Mouse (Mus musculus) liver, adult 2 months (tissue): ENCODE data around the gene Cyb5rl. TPM values are rescaled to one million over a fixed set of nuclear protein-coding genes. Genes with fewer than 3 reads are reported as not detected.
A peak's percentile ranks its signal among the peaks of the same experiment; 100 is the strongest.

Experiments used
- DNase-seq: peaks from one replicate; pipeline ENCODE4 v3.0.0-alpha.2; 2011; ENCODE audit warnings: low read depth, low spot score; ENCODE audit errors: extremely low read depth
- H3K27ac ChIP-seq: fragments of 200-500 bp; replicated peaks from 2 replicates; pipeline ENCODE4 v1.5.1; 2012; ENCODE audit warnings: low read depth, mild to moderate bottlenecking, control low read depth, inconsistent platforms, low read length; ENCODE audit not compliant: insufficient read depth
- H3K27me3 ChIP-seq: fragments of 200-500 bp; 2 replicates; pipeline ENCODE4 v1.6.1; 2012; ENCODE audit warnings: mild to moderate bottlenecking, moderate library complexity, low read length, inconsistent platforms; ENCODE audit not compliant: control insufficient read depth, insufficient read depth
- H3K36me3 ChIP-seq: fragments of 200-500 bp; 2 replicates; pipeline ENCODE4 v1.6.1; 2012; ENCODE audit warnings: low read length, inconsistent platforms; ENCODE audit not compliant: control insufficient read depth, insufficient read depth
- H3K4me1 ChIP-seq: fragments of 200-500 bp; 2 replicates; pipeline ENCODE4 v1.6.1; 2011; ENCODE audit warnings: low read length; ENCODE audit not compliant: control insufficient read depth, insufficient read depth
- H3K4me3 ChIP-seq: fragments of 200-500 bp; 2 replicates; pipeline ENCODE4 v1.5.1; 2011; ENCODE audit warnings: low read depth, mild to moderate bottlenecking, control low read depth, low read length, moderate library complexity; ENCODE audit not compliant: insufficient read depth
- H3K79me2 ChIP-seq: fragments of 200-500 bp; 2 replicates; pipeline ENCODE4 v1.6.1; 2012; ENCODE audit warnings: inconsistent platforms, mild to moderate bottlenecking, low read length, moderate library complexity; ENCODE audit not compliant: control insufficient read depth, insufficient read depth
- H3K9ac ChIP-seq: fragments of 200-500 bp; 2 replicates; pipeline ENCODE4 v1.6.1; 2012; ENCODE audit warnings: low read depth, mild to moderate bottlenecking, control low read depth, inconsistent platforms, low read length
- CTCF ChIP-seq: fragments of 200-500 bp; IDR thresholded peaks from 2 replicates; pipeline ENCODE4 v1.5.1; 2011; ENCODE audit warnings: low read depth, low read length, control low read depth
- POLR2A ChIP-seq: fragments of 200-500 bp; IDR thresholded peaks from 2 replicates; pipeline ENCODE4 v1.6.1; 2011; ENCODE audit warnings: low read length, control low read depth; ENCODE audit not compliant: insufficient read depth; ENCODE audit errors: extremely low read depth
- WGBS: fragments of 180-500 bp; shearing (Covaris S2); methylation state at CpG from one replicate; pipeline ENCODE4 v1.1.7; 2018; 5-methylcytosine and 5-hydroxymethylcytosine counted together
- polyA plus RNA-seq: library from polyadenylated mRNA; depleted of rRNA; stranded (reverse); fragments of >200 nt; gene quantifications from 2 replicates; pipeline ENCODE4 v1.2.3, GENCODE M21; 2012
- total RNA-seq: library from RNA; depleted of rRNA; stranded (reverse); fragments of >200 nt; gene quantifications from 2 replicates; pipeline ENCODE4 v1.2.3, GENCODE M21; 2014

Gene Cyb5rl
- total and polyA plus RNA-seq, 2 experiments, result 9.8 to 11.0 TPM

GRCm38 (mm10) chr4:107117741-107118385, 51.1 kb downstream of the Cyb5rl start:
- no peak overlapping the region for H3K4me3 ChIP-seq
- H3K27ac ChIP-seq, result no peak overlapping the region
- WGBS, result 47% methylated on average over 2 of the region's 2 CpGs
- TF ChIP-seq POLR2A (no peak), CTCF (no peak)
- H3K79me2 ChIP-seq, result no peaks in the 10 kb centered on the region
- H3K27me3 ChIP-seq, result no peaks in the 10 kb centered on the region
- peaks cover 8% of the 10 kb centered on the region for H3K4me1 ChIP-seq
- H3K9ac ChIP-seq, result no peak overlapping the region
- no peaks in the 10 kb centered on the region for H3K36me3 ChIP-seq
- peak; percentile 15 for DNase-seq

DNA sequence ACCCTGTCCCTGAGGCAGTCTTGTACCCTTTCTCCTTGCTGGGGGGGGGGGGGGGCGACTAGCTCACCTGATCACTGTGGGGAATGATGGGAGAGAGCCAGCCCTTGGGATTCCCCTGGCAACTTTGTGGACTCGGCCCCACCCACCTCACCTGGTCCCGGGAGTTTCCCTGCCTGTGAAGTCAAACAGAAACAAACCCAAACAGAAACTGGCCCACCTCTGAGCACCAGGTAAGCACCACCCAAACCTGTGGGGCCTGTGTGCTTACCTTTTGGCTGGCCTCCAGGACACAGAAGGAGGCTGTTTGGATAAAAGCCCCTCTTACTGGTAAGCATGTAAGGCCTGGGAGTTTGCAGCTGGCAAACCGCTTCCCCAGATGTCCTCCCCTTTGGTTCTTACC, 52.3 kb downstream of the Cyb5rl start:
- WGBS, result 75% methylated on average over 4 of the region's 4 CpGs

GRCm38 (mm10) chr4:107120676-107121075, 53.9 kb downstream of the Cyb5rl start:
- Histone ChIP-seq H3K36me3 (no peaks in the 10 kb centered on the region), H3K27me3 (no peaks in the 10 kb centered on the region), H3K79me2 (no peaks in the 10 kb centered on the region), H3K4me1 (peaks cover 8% of the 10 kb centered on the region), H3K27ac (no peak overlapping the region), H3K9ac (no peak overlapping the region), H3K4me3 (no peak overlapping the region)
- no peak for TF ChIP-seq POLR2A
- no peak for TF ChIP-seq CTCF
- WGBS, result 90% methylated on average over 6 of the region's 6 CpGs
- no peak for DNase-seq

More for the DNA sequence above, 52.3 kb downstream of the Cyb5rl start:
- H3K27me3 ChIP-seq, result no peaks in the 10 kb centered on the region
- no peaks in the 10 kb centered on the region for H3K36me3 ChIP-seq
- no peaks in the 10 kb centered on the region for H3K79me2 ChIP-seq
- H3K4me3 ChIP-seq, result no peak overlapping the region
- H3K4me1 ChIP-seq, result peaks cover 8% of the 10 kb centered on the region
- TF ChIP-seq POLR2A, result no peak
- H3K27ac ChIP-seq, result no peak overlapping the region
- DNase-seq, result no peak
- H3K9ac ChIP-seq, result no peak overlapping the region

DNA sequence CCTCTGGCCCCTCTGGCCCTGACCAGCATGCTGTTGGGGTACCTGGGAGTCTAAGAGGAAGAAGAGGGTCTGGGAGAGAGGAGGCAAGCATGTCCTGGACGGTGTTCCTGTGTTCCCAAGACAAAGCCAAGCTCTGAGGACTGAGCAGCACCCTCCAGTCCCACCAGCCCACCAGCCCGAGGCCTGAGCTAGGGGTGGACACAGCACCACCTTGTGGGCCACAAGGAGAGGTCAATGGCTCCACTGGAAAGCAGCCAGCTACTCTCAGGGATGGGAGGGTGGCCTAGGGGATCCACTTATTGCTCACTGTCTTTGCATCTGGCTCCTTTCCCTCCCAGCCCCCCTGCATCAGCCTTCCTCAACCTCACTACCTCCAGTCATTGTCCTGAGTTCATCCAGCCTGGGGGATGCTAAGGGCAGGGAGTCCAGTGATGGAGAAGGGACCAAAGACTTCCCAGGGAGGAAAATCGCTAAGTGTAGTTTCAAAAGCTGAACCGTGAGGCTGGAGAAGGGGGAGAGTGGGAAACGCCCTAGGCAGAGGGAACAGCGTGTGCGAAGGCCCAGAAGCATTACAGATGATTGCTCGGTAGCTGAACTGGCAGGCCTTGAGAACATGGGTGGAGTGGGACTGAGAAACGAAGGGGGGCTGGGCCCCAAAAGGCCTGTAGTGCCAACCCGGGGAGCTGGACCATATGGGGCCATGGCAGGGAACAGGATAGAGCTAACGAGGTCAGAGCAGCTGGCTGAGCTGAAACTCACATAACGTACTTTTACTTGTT, 54.6 kb downstream of the Cyb5rl start:
- H3K4me1 ChIP-seq, result peaks cover 8% of the 10 kb centered on the region
- H3K9ac ChIP-seq, result no peak overlapping the region
- H3K4me3 ChIP-seq, result no peak overlapping the region
- DNase-seq, result no peak
- no peak overlapping the region for H3K27ac ChIP-seq
- no peaks in the 10 kb centered on the region for H3K36me3 ChIP-seq
- TF ChIP-seq CTCF (peak; percentile 56), POLR2A (no peak)
- no peaks in the 10 kb centered on the region for H3K79me2 ChIP-seq
- no peaks in the 10 kb centered on the region for H3K27me3 ChIP-seq
- WGBS, result 86% methylated on average over 12 of the region's 12 CpGs

DNA sequence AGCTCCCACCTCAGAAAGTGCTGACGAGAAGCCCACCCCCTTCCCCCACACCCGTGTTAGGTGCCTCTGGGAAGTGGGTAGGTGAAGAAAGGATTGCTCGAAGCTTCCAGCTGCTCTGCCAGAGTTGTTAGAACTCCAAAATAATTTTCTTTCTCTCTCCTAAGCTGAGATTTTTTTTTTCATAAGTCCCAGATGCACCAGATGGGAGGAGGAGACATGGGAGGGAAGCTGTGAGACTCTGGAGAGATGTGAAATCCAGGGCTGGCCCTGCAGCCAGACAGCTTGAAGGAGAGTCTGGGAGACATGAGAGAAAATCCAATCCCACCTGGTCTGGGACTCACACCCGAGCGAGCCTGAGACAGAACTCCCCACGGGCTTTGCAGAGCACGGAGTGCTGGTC, 57.6 kb downstream of the Cyb5rl start:
- Histone ChIP-seq H3K36me3 (no peaks in the 10 kb centered on the region), H3K4me3 (no peak overlapping the region), H3K79me2 (no peaks in the 10 kb centered on the region), H3K27ac (no peak overlapping the region), H3K4me1 (0 out of 2 replicates have a peak, but pooled peaks cover under 1% of the 10 kb centered on the region), H3K27me3 (no peaks in the 10 kb centered on the region), H3K9ac (no peak overlapping the region)
- TF ChIP-seq POLR2A (no peak), CTCF (no peak)
- 74% methylated on average over 7 of the region's 7 CpGs for WGBS
- DNase-seq, result no peak

- Histone ChIP-seq H3K9ac (no peak overlapping the region), H3K36me3 (no peaks in the 10 kb centered on the region), H3K4me3 (no peak overlapping the region), H3K4me1 (peaks cover 2% of the 10 kb centered on the region; the same call in 1 of the 2 replicates), H3K27me3 (no peaks in the 10 kb centered on the region), H3K79me2 (no peaks in the 10 kb centered on the region), H3K27ac (no peak overlapping the region)
- TF ChIP-seq POLR2A, result no peak
- 0 out of 2 replicates have a peak, but pooled peaks have one; percentile 21 for TF ChIP-seq CTCF
- peak; percentile 19 for DNase-seq
- WGBS, result 53% methylated on average over 5 of the region's 5 CpGs
Measured at GRCm38 (mm10) chr4:107125101-107125500, 58.3 kb downstream of the Cyb5rl start.
